Mouse (Mus musculus) G1E-ER4 (cell line): ENCODE measurements around the gene Ky. TPM values are rescaled to one million over a fixed set of nuclear protein-coding genes. Genes with fewer than 3 reads are reported as not detected.

Source experiments
- GATA1 ChIP-seq: IDR thresholded peaks from one replicate; pipeline ENCODE4 v1.8.0; 2012; ENCODE audit warnings: low read length, inconsistent platforms
- polyA plus RNA-seq: library from polyadenylated mRNA; stranded (reverse); fragments of >175 nt; gene quantifications from 2 replicates; pipeline ENCODE4 v1.2.3, GENCODE M21; 2012

Ky gene
- polyA plus RNA-seq = not detected in 2 replicates

GRCm38 (mm10) chr9:102505700-102506585 is at the start of gene Ky:
Gene Ky, plus strand, starts transcription at chr9:102505750.
- no peak for TF ChIP-seq GATA1

- no peak for TF ChIP-seq GATA1
These were observed 43.3 kb upstream of the Ky start for GRCm38 (mm10) chr9:102462251-102462650.

GRCm38 (mm10) chr9:102465044-102465443 is 40.5 kb upstream of the Ky start:
- TF ChIP-seq GATA1 = no peak

DNA sequence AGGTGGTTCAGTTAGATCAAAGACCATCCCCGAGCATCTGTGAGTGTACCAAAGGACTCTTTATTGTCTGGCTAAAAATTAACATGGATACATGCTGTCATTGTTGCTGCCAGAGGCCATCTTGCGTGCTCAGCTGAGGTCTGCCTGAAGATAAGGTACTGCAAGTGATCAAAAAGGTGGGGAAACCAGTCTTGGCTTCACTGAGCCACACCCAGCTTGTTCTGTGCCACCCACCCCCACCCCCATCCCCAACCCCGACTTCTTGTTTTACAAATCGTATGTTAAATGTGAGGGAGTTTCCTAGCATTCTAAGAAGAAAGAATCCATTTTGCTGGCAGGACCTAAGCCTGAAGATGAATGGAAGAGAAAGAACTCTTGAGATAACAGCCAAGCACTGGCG is 39.8 kb upstream of the Ky start:
- no peak for TF ChIP-seq GATA1

GRCm38 (mm10) chr9:102470076-102470819 is 35.3 kb upstream of the Ky start:
- TF ChIP-seq GATA1 = no peak

- TF ChIP-seq GATA1 = no peak
These were observed 27.6 kb upstream of the Ky start for GRCm38 (mm10) chr9:102477767-102478450.

DNA sequence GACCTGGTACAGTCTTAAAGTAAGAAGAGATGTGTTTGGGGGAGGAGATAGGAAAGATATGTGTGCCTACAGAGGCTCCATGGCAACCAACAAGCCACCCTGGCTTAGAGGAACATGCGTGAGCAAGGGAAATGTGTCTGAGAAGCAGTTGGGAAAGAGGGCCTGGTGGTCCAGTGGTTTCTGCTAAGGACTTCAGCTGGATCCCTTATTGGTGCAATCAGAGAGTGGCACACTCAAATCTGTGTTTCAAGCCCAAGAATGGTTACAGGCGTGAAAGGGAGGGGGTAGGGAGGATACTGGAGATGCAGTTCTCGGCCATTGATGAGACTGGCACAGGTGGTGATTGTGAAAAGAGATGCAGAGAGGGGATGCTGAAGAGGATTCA is 27.1 kb upstream of the Ky start:
- TF ChIP-seq GATA1 = no peak

DNA sequence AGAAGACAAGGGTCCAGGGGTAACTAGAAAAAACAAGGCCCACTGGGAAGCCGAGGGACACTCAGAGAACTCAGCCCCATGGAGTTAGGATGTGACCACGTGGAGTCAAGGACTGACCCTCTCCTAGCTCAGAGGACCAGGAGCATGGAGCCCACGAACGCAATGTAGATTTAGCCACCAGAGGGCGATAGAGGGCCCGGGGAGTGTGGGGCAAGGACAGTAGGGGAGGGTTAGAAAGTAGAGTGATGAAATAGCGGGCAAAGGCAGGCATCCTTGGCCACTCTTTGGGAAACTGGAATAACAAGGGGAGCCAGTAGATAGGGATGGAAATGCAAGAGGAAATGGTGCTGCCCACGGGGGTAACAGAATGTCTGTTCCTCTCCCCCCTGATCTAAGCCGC is 26.5 kb upstream of the Ky start:
- TF ChIP-seq GATA1 = no peak

GRCm38 (mm10) chr9:102492031-102492795 is 13.3 kb upstream of the Ky start:
- TF ChIP-seq GATA1 = no peak

- TF ChIP-seq GATA1 = no peak
These were observed 12.5 kb upstream of the Ky start for GRCm38 (mm10) chr9:102493044-102493443.

- TF ChIP-seq GATA1 = no peak
These were observed 11.6 kb upstream of the Ky start for GRCm38 (mm10) chr9:102493916-102494315.

DNA sequence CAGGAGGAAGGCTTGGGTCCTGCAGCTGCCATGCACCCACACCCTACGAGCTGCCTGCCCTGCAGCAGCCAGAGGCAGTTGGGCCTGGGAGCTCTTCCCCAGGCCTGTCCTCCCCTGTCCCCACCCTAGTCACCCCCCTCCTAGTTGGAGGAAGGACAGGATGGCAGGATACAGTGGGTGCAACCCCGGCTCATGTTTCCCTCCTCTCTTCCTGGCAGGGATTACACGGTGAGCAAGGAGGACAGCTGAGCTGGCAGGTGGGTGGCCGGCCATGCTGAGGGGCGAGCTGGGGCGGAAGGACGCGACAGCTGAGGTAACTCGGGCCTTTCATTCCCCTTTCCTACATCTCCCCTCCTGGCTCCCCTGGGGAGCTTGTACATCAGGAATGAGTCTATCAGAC is 11.1 kb upstream of the Ky start:
- TF ChIP-seq GATA1 = no peak

DNA sequence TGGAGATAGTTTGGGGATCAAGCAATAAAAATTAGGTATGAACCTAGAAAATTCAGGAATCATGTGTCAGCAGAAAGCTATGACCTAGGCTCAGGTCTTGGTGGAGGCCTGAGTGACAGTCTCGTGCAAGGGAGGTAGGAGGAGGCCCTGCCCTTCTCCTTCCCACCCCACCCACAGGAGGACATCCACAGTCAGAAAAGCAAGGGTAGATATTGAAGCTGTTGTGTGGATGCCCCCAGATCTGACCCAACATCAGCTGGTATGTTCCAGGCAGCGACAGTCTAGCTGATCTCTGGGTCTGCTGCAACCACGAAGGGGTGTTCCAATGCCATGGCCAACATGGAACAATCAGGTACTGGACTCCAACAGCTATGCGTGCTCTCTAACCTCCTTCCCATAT is 10.3 kb upstream of the Ky start:
- TF ChIP-seq GATA1 = no peak

DNA sequence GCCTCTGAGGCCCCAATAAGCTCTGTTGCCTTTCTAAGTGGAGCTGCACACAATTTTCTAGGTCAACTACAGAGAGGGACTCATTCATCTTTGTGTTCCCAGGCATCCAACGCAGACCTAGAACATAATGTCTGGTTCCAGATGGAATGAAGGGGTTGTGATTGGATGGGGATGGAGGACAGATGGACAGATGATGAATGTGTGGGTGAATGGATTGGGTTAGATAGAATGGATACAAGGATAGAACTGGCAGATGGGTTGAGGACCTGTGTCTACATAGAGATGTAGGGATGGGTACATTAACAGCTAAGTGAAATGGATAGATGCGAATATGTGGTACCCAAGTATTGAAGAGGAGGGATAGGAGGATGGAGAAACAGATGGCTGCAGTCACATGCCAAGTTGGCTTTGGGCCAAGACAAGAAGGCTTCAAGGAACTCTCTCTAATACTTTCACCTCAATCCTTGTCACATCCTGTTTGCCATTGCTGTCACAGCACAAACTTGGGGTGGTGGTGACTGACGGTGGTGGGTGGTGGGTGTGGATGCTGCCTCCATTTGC is 9.0 kb upstream of the Ky start:
- no peak for TF ChIP-seq GATA1

GRCm38 (mm10) chr9:102497089-102497690 is 8.4 kb upstream of the Ky start:
- TF ChIP-seq GATA1 = no peak
